Mouse (Mus musculus) stomach, embryonic 16.5 days (tissue): ENCODE measurements around the gene Zfp385c. TPM values are rescaled to one million over a fixed set of nuclear protein-coding genes. Genes with fewer than 3 reads are reported as not detected.
"Not testable (repeated sequence)": the region's sequence is repeated elsewhere in the genome, so short reads cannot be mapped to it uniquely, and the experiment has no call there.

Experiments
- ATAC-seq: fragments of 200-750 bp; cut with Nextera tagmentation; 2 replicates; pipeline ENCODE4 v1.8.0; 2017; ENCODE audit warnings: moderate number of reproducible peaks, moderate TSS enrichment; ENCODE audit not compliant: insufficient read depth, low FRiP score
- H3K27ac ChIP-seq: fragments of 300-500 bp; sonication (generic); 2 replicates; pipeline ENCODE4 v1.5.1; 2014; ENCODE audit warnings: low read length
- H3K27me3 ChIP-seq: fragments of 300-500 bp; sonication (generic); 2 replicates; pipeline ENCODE4 v1.6.1; 2014; ENCODE audit warnings: low read length, control low read depth, mixed read lengths; ENCODE audit not compliant: control insufficient read depth, insufficient read depth
- H3K36me3 ChIP-seq: fragments of 300-500 bp; sonication (generic); 2 replicates; pipeline ENCODE4 v1.6.1; 2014; ENCODE audit warnings: low read length; ENCODE audit not compliant: control insufficient read depth, insufficient read depth
- H3K4me1 ChIP-seq: fragments of 300-500 bp; sonication (generic); 2 replicates; pipeline ENCODE4 v1.6.1; 2014; ENCODE audit warnings: low read length, control low read depth, mixed read lengths; ENCODE audit not compliant: control insufficient read depth, insufficient read depth
- H3K4me2 ChIP-seq: fragments of 300-500 bp; sonication (generic); 2 replicates; pipeline ENCODE4 v1.6.1; 2014; ENCODE audit warnings: low read depth, low read length, mixed read lengths
- H3K4me3 ChIP-seq: fragments of 300-500 bp; sonication (generic); replicated peaks from 2 replicates; pipeline ENCODE4 v1.5.1; 2014; ENCODE audit warnings: mild to moderate bottlenecking, low read length
- H3K9ac ChIP-seq: fragments of 300-500 bp; sonication (generic); 2 replicates; pipeline ENCODE4 v1.6.1; 2014; ENCODE audit warnings: low read length
- H3K9me3 ChIP-seq: fragments of 300-500 bp; sonication (generic); replicated peaks from 2 replicates; pipeline ENCODE4 v1.6.1; 2016; ENCODE audit warnings: low read length, control low read depth; ENCODE audit not compliant: control insufficient read depth
- WGBS: fragments of 180-500 bp; shearing (Covaris S2); extraction: QIAGEN DNeasy Blood & Tissue Kit; methylation state at CpG from one replicate; pipeline ENCODE4 v1.1.7; 2014; 5-methylcytosine and 5-hydroxymethylcytosine counted together
- polyA plus RNA-seq: library from polyadenylated mRNA; unstranded; fragments of >200 nt; fragmentation: Nextera tagmentation; extraction: Ambion mirVana; gene quantifications from 2 replicates; pipeline ENCODE4 v1.2.1, GENCODE M21; 2015

Gene Zfp385c
- polyA plus RNA-seq, 1 experiment from 2014 or later, result 0.27 TPM

- Histone ChIP-seq H3K27ac (peak overlapping the region; percentile 94), H3K9ac (peak overlapping the region; percentile 92), H3K4me2 (peak overlapping the region; percentile 57), H3K36me3 (no peaks in the 10 kb centered on the region), H3K27me3 (no peaks in the 10 kb centered on the region), H3K9me3 (no peaks in the 10 kb centered on the region), H3K4me3 (peak overlapping the region; percentile 82), H3K4me1 (peaks cover 24% of the 10 kb centered on the region)
- peak; percentile 93 for ATAC-seq
- WGBS, result 0% methylated on average over 40 of the region's 40 CpGs
Observed at GRCm38 (mm10) chr11:100619485-100619975, 72.7 kb downstream of the Zfp385c start.

DNA sequence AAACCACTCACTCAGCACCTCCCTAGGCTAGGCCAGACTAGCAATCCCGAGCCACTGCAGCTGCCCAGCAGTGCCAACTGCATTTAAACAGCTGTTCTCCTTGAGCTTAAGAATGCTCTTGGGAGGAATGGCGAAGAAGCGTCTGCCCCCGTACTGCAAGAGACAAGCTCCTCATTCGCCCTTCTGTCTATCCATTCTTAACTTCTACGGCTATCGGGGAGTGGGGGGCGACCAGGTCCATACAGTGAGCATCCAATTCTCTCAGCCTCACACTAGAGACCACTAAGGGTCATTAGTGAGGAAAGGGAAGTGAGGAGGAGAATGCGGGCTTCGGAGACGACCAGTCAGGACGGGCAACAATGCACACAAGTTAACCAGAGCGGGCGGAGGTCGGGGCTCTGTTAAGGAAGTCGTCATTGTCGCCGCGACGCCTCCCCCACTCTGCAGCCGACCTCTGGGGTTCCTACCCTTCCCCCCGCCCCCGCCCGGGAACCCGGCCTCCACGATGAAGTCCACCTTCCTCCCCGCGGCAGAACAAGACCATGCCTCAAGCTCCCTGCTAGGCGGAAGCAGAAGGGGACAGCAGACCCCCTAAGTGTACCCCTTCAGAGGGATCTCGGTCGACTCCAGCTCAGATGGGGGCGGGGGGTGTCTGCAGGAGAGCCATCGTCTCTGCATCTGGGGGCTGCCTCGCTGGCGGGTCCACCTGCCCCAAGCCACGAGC is 73.3 kb downstream of the Zfp385c start, which contains the start of gene Nkiras2:
Nkiras2 (plus strand) TSS at position 484 of the 724 bp plus-strand sequence.
- Histone ChIP-seq H3K36me3 (no peaks in the 10 kb centered on the region), H3K27me3 (no peaks in the 10 kb centered on the region), H3K4me2 (peak within 1 kb of the TSS; percentile 72), H3K4me1 (peaks cover 20% of the 10 kb centered on the region), H3K9ac (peak within 1 kb of the TSS; percentile 92), H3K27ac (peak within 1 kb of the TSS; percentile 94), H3K4me3 (peak within 1 kb of the TSS; percentile 82), H3K9me3 (no peaks in the 10 kb centered on the region)
- under 1% methylated on average over 36 of the region's 36 CpGs for WGBS
- ATAC-seq, result peak; percentile 43

GRCm38 (mm10) chr11:100617480-100617879 is 74.8 kb downstream of the Zfp385c start:
- 0 out of 2 replicates have a peak overlapping the region, but pooled peaks have one; percentile 34 for H3K9ac ChIP-seq
- H3K4me2 ChIP-seq, result peak overlapping the region; percentile 72
- H3K27ac ChIP-seq, result no peak overlapping the region
- no peaks in the 10 kb centered on the region for H3K36me3 ChIP-seq
- no peak for ATAC-seq
- H3K9me3 ChIP-seq, result no peaks in the 10 kb centered on the region
- peak overlapping the region; percentile 82; the same call in 1 of the 2 replicates for H3K4me3 ChIP-seq
- peaks cover 16% of the 10 kb centered on the region for H3K4me1 ChIP-seq
- 59% methylated on average over 4 of the region's 4 CpGs for WGBS
- H3K27me3 ChIP-seq, result no peaks in the 10 kb centered on the region

GRCm38 (mm10) chr11:100616836-100617235 is 75.4 kb downstream of the Zfp385c start:
- not testable (repeated sequence) for ATAC-seq, H3K4me2 ChIP-seq, H3K9me3 ChIP-seq, H3K27me3 ChIP-seq, H3K27ac ChIP-seq, H3K9ac ChIP-seq, H3K36me3 ChIP-seq, H3K4me3 ChIP-seq
- peaks cover 16% of the 10 kb centered on the region for H3K4me1 ChIP-seq
- WGBS, result 96% methylated on average over 7 of the region's 7 CpGs

DNA sequence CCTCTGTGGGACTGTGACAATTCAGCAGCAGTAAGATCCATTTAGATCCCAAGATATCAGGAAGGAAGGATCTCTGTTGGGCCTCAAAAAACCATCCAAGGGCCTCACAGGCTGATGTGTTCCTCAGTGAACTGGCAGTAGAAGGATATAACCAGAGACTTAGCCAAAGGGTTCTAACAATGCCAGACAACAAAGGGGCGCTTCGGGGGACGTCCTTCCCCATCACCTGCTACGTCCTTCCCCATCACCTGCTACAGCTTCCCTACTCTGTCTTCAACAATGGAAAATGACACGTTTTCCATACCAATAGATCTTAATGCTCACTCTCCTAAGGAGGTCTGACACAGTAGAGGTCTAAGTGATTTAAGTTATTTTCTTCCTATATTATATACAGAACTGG is 75.9 kb downstream of the Zfp385c start:
- Histone ChIP-seq H3K4me1 (peaks cover 16% of the 10 kb centered on the region), H3K36me3 (no peaks in the 10 kb centered on the region), H3K4me2 (no peak overlapping the region), H3K27ac (no peak overlapping the region), H3K4me3 (no peak overlapping the region), H3K9me3 (no peaks in the 10 kb centered on the region), H3K27me3 (no peaks in the 10 kb centered on the region), H3K9ac (no peak overlapping the region)
- 82% methylated on average over 5 of the region's 5 CpGs for WGBS
- no peak for ATAC-seq

DNA sequence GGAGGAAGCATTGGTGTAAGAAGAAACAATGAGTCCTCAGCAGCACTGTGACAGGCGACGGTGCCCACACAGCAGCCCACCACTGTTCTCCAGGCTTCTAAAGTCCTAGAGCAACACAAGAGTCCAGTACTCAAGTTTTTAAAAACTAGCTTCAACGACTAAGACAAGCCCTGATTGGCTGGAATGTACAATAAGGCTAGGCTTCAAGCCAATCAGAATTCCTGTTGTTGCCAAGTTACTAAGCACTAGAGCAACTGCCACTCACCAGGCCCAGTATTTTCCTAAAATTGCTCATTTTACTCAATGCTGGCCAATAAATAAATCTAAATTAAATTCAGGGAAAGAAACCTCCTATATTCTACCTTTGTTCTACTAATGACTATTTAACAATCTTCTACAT is 79.0 kb downstream of the Zfp385c start:
- Histone ChIP-seq H3K4me2 (0 out of 2 replicates have a peak overlapping the region, but pooled peaks have one; percentile 9), H3K36me3 (no peaks in the 10 kb centered on the region), H3K27ac (peak overlapping the region; percentile 53; the same call in 1 of the 2 replicates), H3K4me3 (no peak overlapping the region), H3K4me1 (peaks cover 20% of the 10 kb centered on the region), H3K27me3 (no peaks in the 10 kb centered on the region), H3K9me3 (no peaks in the 10 kb centered on the region), H3K9ac (0 out of 2 replicates have a peak overlapping the region, but pooled peaks have one; percentile 43)
- ATAC-seq, result no peak
- WGBS, result 66% methylated on average over 3 of the region's 3 CpGs

- no peak overlapping the region for H3K9ac ChIP-seq
- H3K9me3 ChIP-seq, result no peaks in the 10 kb centered on the region
- no peaks in the 10 kb centered on the region for H3K36me3 ChIP-seq
- no peak for ATAC-seq
- H3K27ac ChIP-seq, result no peak overlapping the region
- no peaks in the 10 kb centered on the region for H3K27me3 ChIP-seq
- no peak overlapping the region for H3K4me2 ChIP-seq
- peaks cover 9% of the 10 kb centered on the region; the same call in 1 of the 2 replicates for H3K4me1 ChIP-seq
- H3K4me3 ChIP-seq, result no peak overlapping the region
- WGBS, result 86% methylated on average over 6 of the region's 6 CpGs
Observed at GRCm38 (mm10) chr11:100611627-100612026, 80.6 kb downstream of the Zfp385c start.

- H3K4me1 ChIP-seq, result peaks cover 6% of the 10 kb centered on the region; the same call in 1 of the 2 replicates
- no peak for ATAC-seq
- no peaks in the 10 kb centered on the region for H3K27me3 ChIP-seq
- H3K4me3 ChIP-seq, result no peak overlapping the region
- no peak overlapping the region for H3K27ac ChIP-seq
- no peaks in the 10 kb centered on the region for H3K9me3 ChIP-seq
- no peak overlapping the region for H3K9ac ChIP-seq
- WGBS, result 79% methylated on average over 9 of the region's 9 CpGs
- no peaks in the 10 kb centered on the region for H3K36me3 ChIP-seq
- no peak overlapping the region for H3K4me2 ChIP-seq
Observed at GRCm38 (mm10) chr11:100609997-100610680, 82.1 kb downstream of the Zfp385c start.
